Mouse (Mus musculus): ENCODE data around the gene Rfc5.
"Not testable (repeated sequence)": the region's sequence is repeated elsewhere in the genome, so short reads cannot be mapped to it uniquely, and the experiment has no call there.

The Rfc5 gene

DNA sequence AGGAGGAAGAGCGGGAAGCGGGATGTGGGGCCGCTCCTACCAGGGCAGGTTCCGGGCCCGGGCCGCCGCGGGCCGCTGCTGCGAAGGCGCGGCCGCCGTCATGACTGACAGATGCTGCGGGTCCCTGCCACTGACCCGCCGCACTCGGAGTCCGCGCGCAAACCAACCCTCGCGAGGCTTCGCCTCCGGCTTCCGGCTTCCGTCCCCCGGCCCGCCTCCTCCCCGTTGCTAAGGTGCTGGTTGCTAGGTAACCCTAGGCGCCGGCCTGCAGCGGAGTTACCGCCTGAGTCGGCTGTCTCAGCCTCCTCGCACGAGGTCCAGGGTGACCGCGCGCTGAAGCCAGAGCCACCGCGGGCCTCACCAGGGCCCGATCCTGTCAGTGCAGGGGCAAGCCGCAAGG is at the start of gene Rfc5:
Gene Rfc5 (minus strand): TSS at position 171 of the 400 bp plus-strand sequence.
- DNase-seq (ENCODE audit: low spot score in 2 of 2), result peak; percentile 97

DNA sequence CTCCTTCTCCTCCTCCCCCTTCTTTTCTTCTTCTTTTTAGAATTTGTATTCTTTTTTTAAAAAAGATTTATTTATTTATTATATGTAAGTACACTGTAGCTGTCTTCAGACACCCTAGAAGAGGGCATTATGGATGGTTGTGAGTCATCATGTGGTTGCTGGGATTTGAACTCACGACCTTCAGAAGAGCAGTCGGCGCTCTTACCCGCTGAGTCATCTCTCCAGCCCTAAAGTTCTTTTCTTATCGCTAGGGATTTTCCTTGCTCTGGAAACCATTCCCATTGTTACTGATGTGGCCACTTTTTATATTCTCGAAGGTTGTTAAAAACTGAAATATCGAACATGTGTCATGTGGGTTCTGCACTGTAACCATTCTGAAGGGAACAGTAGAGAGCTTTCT is 44.7 kb upstream of the Rfc5 start:
- not testable (repeated sequence) for DNase-seq (ENCODE audit: low spot score in 2 of 2)

GRCm38 (mm10) chr5:117417442-117417841 is 28.6 kb upstream of the Rfc5 start:
- no peak for DNase-seq (ENCODE audit: low spot score in 2 of 2)

DNA sequence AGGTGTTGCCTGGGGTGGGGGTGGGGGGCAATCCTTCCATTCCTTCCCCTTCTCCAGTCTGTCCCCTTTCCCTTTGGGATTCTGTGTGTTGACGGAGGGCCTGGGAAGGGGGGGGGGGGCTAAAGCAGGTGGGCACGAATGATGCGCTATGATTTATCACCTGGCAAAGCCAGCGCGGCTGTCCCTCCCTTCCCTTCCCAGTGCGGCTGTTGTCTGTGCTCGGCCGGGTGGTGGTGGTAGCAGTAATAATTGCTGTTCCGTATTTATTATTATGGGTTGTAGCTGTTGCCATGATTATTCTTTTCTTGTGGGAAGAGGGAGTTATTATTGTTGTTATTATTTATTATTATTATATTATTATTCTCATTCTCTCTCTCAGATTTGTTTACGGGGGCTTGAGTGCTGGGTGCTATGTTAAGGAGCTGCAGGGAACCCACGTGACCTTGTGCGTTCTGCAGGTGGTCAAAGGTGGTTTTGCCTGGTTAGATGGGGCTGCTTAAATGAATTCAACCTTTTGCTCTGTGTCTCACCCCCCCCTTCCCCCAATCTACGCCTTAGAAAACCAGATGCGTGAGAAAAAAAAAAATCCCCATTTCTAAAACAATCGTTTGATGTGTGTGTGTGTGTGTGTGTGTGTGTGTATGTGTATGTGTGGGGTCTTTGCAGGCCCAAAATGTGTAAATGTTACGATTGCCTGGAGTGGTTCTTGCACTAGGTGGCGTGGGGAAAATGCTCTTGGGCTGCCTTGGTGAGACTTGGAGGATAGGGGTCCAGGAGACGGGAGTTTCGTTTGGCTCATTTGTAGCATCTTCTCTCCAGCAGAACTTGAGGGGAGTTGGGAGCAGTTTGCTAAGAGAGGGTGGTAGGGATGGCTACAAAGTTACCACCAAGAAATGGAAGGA is 26.4 kb upstream of the Rfc5 start:
- peak; percentile 43 to 53 for DNase-seq (ENCODE audit: low spot score in 2 of 2)

GRCm38 (mm10) chr5:117414611-117415010 is 25.8 kb upstream of the Rfc5 start:
- peak; percentile 53 to 58 for DNase-seq (ENCODE audit: low spot score in 2 of 2)

GRCm38 (mm10) chr5:117413507-117414501 is 25.0 kb upstream of the Rfc5 start, which contains the start of gene Ksr2:
Gene Ksr2 (plus strand): TSS chr5:117414000.
- DNase-seq (ENCODE audit: low spot score in 2 of 2), result peak; percentile 84 to 87

GRCm38 (mm10) chr5:117409369-117409768 is 20.5 kb upstream of the Rfc5 start:
- no peak for DNase-seq (ENCODE audit: low spot score in 2 of 2)

DNA sequence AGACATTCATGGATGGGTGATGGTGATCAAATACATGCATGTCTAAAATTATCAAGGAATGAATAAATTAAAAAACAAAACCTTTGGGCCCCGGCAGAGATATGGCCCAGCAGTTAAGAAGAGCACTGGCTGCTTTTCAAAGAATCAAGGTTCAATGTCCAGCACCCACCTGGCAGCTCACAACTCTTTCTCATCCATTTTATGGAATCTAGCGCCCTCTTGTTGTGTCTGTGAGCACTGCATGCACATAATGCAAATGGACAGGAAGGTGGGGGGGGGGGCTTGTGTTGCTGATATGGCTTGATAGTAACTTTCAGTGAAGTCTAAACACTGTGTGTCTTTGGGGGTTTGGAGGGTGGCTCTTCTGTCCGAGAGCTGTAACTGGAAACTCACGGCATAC is 19.4 kb upstream of the Rfc5 start:
- no peak for DNase-seq (ENCODE audit: low spot score in 2 of 2)

DNA sequence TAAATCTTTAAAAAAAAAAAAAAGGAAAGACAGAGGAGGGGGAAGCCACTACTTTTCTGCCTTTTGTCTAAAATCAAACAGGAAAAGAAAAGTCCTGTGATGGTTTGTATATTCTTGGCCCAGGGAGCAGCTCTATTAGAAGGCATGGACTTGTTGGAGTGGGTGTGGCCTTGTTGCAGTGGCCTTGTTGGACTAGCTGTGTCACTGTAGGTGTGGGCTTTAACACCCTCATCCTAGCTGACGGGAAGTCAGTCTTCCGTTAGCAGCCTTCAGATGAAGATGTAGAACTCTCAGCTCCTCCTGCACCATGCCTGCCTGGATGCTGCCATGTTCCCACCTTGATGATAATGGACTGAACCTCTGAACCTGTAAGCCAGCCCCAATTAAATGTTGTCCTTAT is 15.8 kb upstream of the Rfc5 start:
- DNase-seq (ENCODE audit: low spot score in 2 of 2), result not testable (repeated sequence)

- no peak for DNase-seq (ENCODE audit: low spot score in 2 of 2)
Observed at GRCm38 (mm10) chr5:117403609-117404008, 14.8 kb upstream of the Rfc5 start.

- DNase-seq (ENCODE audit: low spot score in 2 of 2), result no peak
Observed at GRCm38 (mm10) chr5:117399281-117399680, 10.4 kb upstream of the Rfc5 start.

DNA sequence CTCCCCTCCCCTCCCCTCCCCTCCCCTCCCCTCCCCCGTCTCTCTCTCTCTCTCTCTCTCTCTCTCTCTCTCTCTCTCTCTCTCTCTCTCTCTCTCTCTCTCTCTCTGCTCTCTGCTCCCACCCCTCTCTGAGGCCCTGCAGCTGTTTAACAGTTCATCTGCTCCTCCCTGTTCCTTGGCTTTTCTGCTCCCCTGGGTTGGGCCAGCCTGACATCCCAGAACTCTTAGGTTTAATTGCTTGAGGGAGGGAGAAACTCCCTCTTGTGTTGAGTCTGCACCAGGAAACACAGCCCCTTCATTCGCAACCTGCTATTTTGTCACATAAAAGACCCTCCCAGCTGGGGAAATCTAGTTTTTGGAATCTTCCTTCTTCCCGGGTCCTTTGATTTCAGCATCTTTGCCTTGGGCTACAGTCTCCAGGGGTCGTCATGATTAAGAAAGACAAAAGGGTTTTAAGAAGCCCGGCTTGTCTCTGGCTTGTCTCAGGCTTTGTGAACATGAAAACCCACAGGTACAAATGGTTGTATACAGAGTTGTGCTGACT is 9.2 kb upstream of the Rfc5 start:
- no peak for DNase-seq (ENCODE audit: low spot score in 2 of 2)

DNA sequence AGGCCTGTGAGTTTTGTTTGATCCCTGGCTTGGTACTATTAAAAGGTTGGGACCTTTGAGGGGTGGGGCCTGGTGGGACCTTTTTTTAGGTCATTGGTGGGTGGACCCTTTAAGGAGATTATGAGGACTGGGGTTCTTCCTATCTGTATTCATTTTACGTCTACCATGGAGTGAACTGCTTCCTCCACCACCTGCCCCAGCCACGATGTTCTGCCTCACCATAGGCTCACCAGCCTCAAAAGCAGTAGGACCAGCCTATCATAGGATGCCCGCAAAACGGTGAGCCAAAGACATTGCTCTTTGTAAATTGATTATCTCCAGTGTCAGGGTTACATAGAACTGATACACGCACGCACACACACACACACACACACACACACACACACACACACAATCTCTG is 8.5 kb upstream of the Rfc5 start:
- DNase-seq (ENCODE audit: low spot score in 2 of 2), result no peak

DNA sequence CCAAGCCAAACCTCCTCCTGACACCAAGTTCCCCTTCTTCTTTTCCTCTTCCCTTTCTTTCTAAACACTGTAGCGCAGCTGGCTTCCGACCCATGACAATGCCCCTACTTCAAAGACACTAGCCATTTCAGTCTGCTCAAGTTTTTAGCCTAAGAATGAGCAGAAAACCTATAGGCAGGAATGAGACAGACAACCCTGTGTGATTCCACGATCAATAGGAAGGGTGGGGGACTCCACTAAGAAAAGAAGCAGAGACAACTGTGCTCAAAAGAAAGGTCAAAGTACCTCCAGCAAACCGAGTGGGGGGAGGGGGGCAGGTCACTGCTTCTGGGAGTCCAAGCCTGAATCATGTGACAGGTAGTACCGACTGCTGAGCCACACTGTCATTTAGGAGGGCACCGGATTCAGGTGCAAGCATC is 7.8 kb upstream of the Rfc5 start:
- DNase-seq (ENCODE audit: low spot score in 2 of 2), result no peak

DNA sequence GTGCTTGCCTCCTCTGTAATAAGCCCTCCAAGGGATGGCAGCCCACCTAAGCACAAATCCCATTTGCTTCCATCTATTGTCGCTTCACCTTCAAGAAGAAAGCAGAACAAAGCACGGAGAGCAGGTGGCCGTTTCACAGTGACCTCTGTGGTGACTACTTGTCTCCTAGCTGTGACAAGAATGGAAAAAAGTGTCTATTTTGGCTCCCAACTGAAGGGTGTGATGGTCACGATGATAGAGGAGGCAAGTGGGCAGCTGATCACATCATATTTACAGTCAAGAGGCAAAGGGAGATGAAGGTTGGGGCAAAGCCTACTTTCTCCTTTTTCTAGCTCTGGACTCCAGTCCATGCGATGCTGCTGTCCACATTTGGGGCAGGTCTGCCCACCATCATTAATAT is 7.0 kb upstream of the Rfc5 start:
- DNase-seq (ENCODE audit: low spot score in 2 of 2), result no peak

GRCm38 (mm10) chr5:117390895-117391294 is 2.0 kb upstream of the Rfc5 start:
- DNase-seq (ENCODE audit: low spot score in 2 of 2), result no peak

- peak; percentile 53 to 57 for DNase-seq (ENCODE audit: low spot score in 2 of 2)
Observed at GRCm38 (mm10) chr5:117388296-117388751, 523 bp downstream of the Rfc5 start.

DNA sequence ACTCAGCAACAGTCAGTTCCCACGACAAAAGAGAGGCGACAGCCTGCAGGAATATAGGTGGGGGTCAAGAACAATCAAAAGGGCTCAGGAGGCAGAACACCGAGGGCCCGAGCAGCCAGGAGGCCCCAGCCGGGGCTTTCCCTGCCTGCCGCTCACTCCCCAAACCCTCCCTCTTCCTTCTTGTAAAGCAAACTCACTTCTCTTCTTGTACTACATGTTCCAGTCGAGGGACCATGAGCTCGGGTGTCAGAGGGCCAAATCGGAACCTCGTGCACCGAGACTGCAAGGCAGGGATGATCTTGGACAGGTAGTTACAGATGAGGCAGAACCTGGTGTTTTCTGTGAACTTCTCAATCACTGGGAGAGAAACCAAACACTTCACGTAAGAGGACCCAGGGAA is 5.6 kb downstream of the Rfc5 start:
- no peak for DNase-seq (ENCODE audit: low spot score in 2 of 2)

- no peak for DNase-seq (ENCODE audit: low spot score in 2 of 2)
Observed at GRCm38 (mm10) chr5:117381785-117382184, 7.1 kb downstream of the Rfc5 start.

- no peak for DNase-seq (ENCODE audit: low spot score in 2 of 2)
Observed at GRCm38 (mm10) chr5:117380199-117380598, 8.6 kb downstream of the Rfc5 start.

- DNase-seq (ENCODE audit: low spot score in 2 of 2), result not testable (repeated sequence)
Observed at GRCm38 (mm10) chr5:117377731-117378130, 11.1 kb downstream of the Rfc5 start.

- peak in 1 of 2 experiments; percentile 43 for DNase-seq (ENCODE audit: low spot score in 2 of 2)
Observed at GRCm38 (mm10) chr5:117376331-117376761, 12.5 kb downstream of the Rfc5 start.

Measured in right cerebral cortex, postnatal 10 days (tissue).